Mouse (Mus musculus): ENCODE measurements around the gene Ak6.

The Ak6 gene

GRCm38 (mm10) chr13:100651439-100652186 lies 834 bp downstream of the Ak6 start, which contains the start of gene Taf9:
TSS of gene Taf9 (plus strand) at chr13:100651579.
- peaks cover 31% of the 10 kb centered on the region for H3K4me1 ChIP-seq (replicated peaks; ENCODE audit: low read depth, low read length)
- H3K36me3 ChIP-seq (ENCODE audit: insufficient read depth, low read length): peaks cover 41% of the 10 kb centered on the region

DNA sequence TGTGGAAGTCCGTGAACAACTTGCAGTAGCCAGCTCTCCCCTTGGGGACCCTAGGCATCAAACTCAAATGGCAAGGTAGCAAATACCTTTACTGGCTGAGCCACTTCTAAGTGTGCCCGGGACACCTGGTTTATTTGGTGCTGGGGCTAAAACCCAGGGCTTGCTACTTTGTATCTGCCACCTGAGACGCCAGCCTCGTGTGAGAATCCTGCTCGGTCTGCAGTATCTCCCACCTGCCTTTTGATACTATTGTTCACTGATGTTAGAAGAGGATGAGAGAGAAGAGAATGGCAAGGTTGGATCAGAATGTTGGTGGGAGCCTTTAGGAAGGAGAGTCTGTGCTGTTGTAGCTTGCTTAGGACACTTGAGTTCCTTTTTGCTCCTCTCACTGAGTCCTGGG lies 7.3 kb downstream of the Ak6 start:
- H3K4me1 ChIP-seq (replicated peaks; ENCODE audit: low read depth, low read length): peaks cover 46% of the 10 kb centered on the region
- H3K9me3 ChIP-seq (ENCODE audit: low read length): no peaks in the 10 kb centered on the region
- H3K4me3 ChIP-seq (replicated peaks; ENCODE audit: low read length): no peak overlapping the region
- peaks cover 67% of the 10 kb centered on the region for H3K36me3 ChIP-seq (ENCODE audit: insufficient read depth, low read length)
- TF ChIP-seq POU5F1 (IDR thresholded peaks at IDR 0.05; ENCODE audit: borderline replicate concordance, low read length): no peak
- no peak for TF ChIP-seq CTCF (conservative IDR thresholded peaks at IDR 0.05; ENCODE audit: low read length)
- no peak for TF ChIP-seq NANOG (IDR thresholded peaks at IDR 0.05; ENCODE audit: borderline replicate concordance, low read length)
- no peaks in the 10 kb centered on the region for H3K27me3 ChIP-seq (ENCODE audit: insufficient read depth, low read length)

More at GRCm38 (mm10) chr13:100651439-100652186, 834 bp downstream of the Ak6 start, which contains the start of gene Taf9:
- H3K27me3 ChIP-seq (ENCODE audit: insufficient read depth, low read length): no peaks in the 10 kb centered on the region
- no peaks in the 10 kb centered on the region for H3K9me3 ChIP-seq (ENCODE audit: low read length)
- TF ChIP-seq POU5F1 (IDR thresholded peaks at IDR 0.05; ENCODE audit: borderline replicate concordance, low read length) (no peak), CTCF (conservative IDR thresholded peaks at IDR 0.05; ENCODE audit: low read length) (no peak), NANOG (IDR thresholded peaks at IDR 0.05; ENCODE audit: borderline replicate concordance, low read length) (no peak)
- peak within 1 kb of the TSS; percentile 98 for H3K4me3 ChIP-seq (replicated peaks; ENCODE audit: low read length)

- Histone ChIP-seq H3K4me1 (replicated peaks; ENCODE audit: low read depth, low read length) (peaks cover 45% of the 10 kb centered on the region), H3K36me3 (ENCODE audit: insufficient read depth, low read length) (peaks cover 69% of the 10 kb centered on the region), H3K27me3 (ENCODE audit: insufficient read depth, low read length) (no peaks in the 10 kb centered on the region), H3K4me3 (replicated peaks; ENCODE audit: low read length) (no peak overlapping the region), H3K9me3 (ENCODE audit: low read length) (no peaks in the 10 kb centered on the region)
- TF ChIP-seq CTCF (conservative IDR thresholded peaks at IDR 0.05; ENCODE audit: low read length) (peak; percentile 98), NANOG (IDR thresholded peaks at IDR 0.05; ENCODE audit: borderline replicate concordance, low read length) (no peak), POU5F1 (IDR thresholded peaks at IDR 0.05; ENCODE audit: borderline replicate concordance, low read length) (no peak)
These were observed 9.2 kb downstream of the Ak6 start for GRCm38 (mm10) chr13:100659864-100660456.

GRCm38 (mm10) chr13:100669291-100670022 lies 18.7 kb downstream of the Ak6 start, which contains the start of gene Ccdc125:
TSS of gene Ccdc125 (plus strand) at chr13:100669717.
- TF ChIP-seq CTCF (conservative IDR thresholded peaks at IDR 0.05; ENCODE audit: low read length) (no peak), POU5F1 (IDR thresholded peaks at IDR 0.05; ENCODE audit: borderline replicate concordance, low read length) (no peak), NANOG (IDR thresholded peaks at IDR 0.05; ENCODE audit: borderline replicate concordance, low read length) (no peak)
- Histone ChIP-seq H3K9me3 (ENCODE audit: low read length) (peaks cover 5% of the 10 kb centered on the region; the same call in 1 of the 2 replicates), H3K4me1 (replicated peaks; ENCODE audit: low read depth, low read length) (peaks cover 38% of the 10 kb centered on the region), H3K36me3 (ENCODE audit: insufficient read depth, low read length) (peaks cover 20% of the 10 kb centered on the region), H3K27me3 (ENCODE audit: insufficient read depth, low read length) (peaks cover 17% of the 10 kb centered on the region), H3K4me3 (replicated peaks; ENCODE audit: low read length) (peak within 1 kb of the TSS; percentile 82)

DNA sequence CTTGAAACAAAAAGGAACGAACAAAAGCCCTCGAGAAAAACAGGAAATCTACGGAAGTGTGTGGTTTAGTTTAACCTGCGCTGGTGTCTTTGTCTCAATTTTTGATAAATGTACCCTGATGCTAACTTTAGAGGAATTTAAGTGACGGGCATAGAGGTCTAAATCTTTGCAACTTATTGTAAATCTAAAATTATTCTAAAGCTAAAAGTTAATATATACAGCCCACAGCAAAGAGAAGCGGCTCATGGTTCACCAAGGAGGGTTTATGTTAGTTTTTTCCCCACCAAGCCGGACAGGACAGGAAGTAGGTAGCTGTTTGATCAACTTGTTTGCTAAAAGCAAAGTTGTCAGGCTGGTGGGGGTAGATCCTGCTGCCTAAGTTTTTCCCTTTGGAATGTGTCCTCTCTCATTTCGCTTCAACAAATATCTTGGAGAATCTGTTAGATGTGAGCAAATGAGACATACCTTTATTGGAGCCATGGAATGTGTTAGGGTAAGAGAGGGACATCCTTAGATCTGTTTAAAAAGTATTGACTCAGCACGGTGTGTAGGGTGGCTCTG lies 19.5 kb downstream of the Ak6 start:
- Histone ChIP-seq H3K9me3 (ENCODE audit: low read length) (peaks cover 5% of the 10 kb centered on the region; the same call in 1 of the 2 replicates), H3K4me3 (replicated peaks; ENCODE audit: low read length) (peak overlapping the region; percentile 82), H3K27me3 (ENCODE audit: insufficient read depth, low read length) (peaks cover 17% of the 10 kb centered on the region), H3K36me3 (ENCODE audit: insufficient read depth, low read length) (peaks cover 17% of the 10 kb centered on the region), H3K4me1 (replicated peaks; ENCODE audit: low read depth, low read length) (peaks cover 36% of the 10 kb centered on the region)
- TF ChIP-seq NANOG (IDR thresholded peaks at IDR 0.05; ENCODE audit: borderline replicate concordance, low read length): no peak
- TF ChIP-seq POU5F1 (IDR thresholded peaks at IDR 0.05; ENCODE audit: borderline replicate concordance, low read length): no peak
- no peak for TF ChIP-seq CTCF (conservative IDR thresholded peaks at IDR 0.05; ENCODE audit: low read length)

GRCm38 (mm10) chr13:100675936-100676635 lies 25.3 kb downstream of the Ak6 start:
- no peaks in the 10 kb centered on the region for H3K36me3 ChIP-seq (ENCODE audit: insufficient read depth, low read length)
- H3K4me1 ChIP-seq (replicated peaks; ENCODE audit: low read depth, low read length): peaks cover 39% of the 10 kb centered on the region
- peaks cover 2% of the 10 kb centered on the region; the same call in 1 of the 2 replicates for H3K27me3 ChIP-seq (ENCODE audit: insufficient read depth, low read length)
- TF ChIP-seq NANOG (IDR thresholded peaks at IDR 0.05; ENCODE audit: borderline replicate concordance, low read length): no peak
- no peak for TF ChIP-seq POU5F1 (IDR thresholded peaks at IDR 0.05; ENCODE audit: borderline replicate concordance, low read length)
- TF ChIP-seq CTCF (conservative IDR thresholded peaks at IDR 0.05; ENCODE audit: low read length): no peak
- H3K4me3 ChIP-seq (replicated peaks; ENCODE audit: low read length): no peak overlapping the region
- H3K9me3 ChIP-seq (ENCODE audit: low read length): peaks cover 5% of the 10 kb centered on the region; the same call in 1 of the 2 replicates

GRCm38 (mm10) chr13:100681615-100682014 lies 30.8 kb downstream of the Ak6 start:
- TF ChIP-seq POU5F1 (IDR thresholded peaks at IDR 0.05; ENCODE audit: borderline replicate concordance, low read length) (no peak), NANOG (IDR thresholded peaks at IDR 0.05; ENCODE audit: borderline replicate concordance, low read length) (no peak), CTCF (conservative IDR thresholded peaks at IDR 0.05; ENCODE audit: low read length) (no peak)
- no peak overlapping the region for H3K4me3 ChIP-seq (replicated peaks; ENCODE audit: low read length)
- H3K4me1 ChIP-seq (replicated peaks; ENCODE audit: low read depth, low read length): peaks cover 38% of the 10 kb centered on the region
- H3K27me3 ChIP-seq (ENCODE audit: insufficient read depth, low read length): no peaks in the 10 kb centered on the region
- no peaks in the 10 kb centered on the region for H3K36me3 ChIP-seq (ENCODE audit: insufficient read depth, low read length)
- no peaks in the 10 kb centered on the region for H3K9me3 ChIP-seq (ENCODE audit: low read length)
